Mouse (Mus musculus): ENCODE data around the gene Mxi1.

Mxi1 gene

DNA sequence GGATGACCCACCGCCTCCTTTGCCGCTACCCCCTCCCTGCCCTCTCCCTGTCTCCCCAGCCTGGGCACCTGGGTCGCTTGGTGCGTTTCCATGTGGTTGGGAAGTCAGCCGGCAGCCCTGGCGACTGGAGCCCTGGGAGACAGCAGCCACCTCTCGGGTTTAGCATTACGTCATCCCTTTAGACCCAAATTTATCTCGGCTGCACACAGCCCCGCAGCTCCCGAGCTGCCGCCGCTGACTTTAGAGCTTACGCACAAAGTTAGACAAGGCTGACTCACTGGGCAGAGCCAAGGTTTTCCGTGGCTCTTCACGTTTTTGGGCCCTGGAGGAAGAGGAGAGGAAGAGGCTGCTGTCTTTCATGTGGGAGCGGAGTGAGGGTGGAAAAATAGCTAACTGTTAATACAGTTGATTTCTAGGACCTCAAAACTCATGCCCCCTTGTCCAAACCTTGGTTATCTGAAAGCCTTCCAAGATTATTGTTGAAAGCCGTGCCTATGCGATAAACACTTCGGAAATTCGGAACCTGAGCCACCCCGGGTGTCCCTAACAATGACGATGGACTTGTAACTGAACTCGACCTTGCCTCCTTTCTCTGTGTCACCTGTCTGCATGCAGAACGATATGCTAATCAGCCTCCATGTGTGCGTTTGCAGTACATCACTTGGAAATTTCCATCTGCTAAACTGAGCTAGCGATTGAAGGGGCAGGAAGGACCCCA is 15.4 kb downstream of the Mxi1 start:
- DNase-seq = no peak

DNA sequence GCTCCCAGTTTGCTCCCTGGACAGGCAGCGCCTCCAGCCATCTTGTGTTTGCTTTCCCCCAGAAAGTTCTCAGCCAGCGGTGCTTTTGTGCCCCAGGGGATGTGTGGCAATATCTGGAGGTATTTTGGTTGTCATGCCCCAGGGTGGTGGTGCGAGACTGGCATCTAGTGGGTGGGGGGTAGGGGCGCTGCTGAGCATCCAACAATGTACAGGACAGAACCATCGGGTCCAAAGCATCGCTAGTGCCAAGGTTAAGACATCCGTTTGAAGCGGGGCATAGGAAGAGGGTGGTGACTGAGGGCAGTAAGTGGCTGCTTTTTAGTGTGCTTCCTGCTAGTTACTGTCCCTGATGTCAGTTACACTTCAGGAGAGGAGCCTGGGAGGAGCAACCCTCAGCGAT is 17.8 kb downstream of the Mxi1 start:
- no peak for DNase-seq

DNA sequence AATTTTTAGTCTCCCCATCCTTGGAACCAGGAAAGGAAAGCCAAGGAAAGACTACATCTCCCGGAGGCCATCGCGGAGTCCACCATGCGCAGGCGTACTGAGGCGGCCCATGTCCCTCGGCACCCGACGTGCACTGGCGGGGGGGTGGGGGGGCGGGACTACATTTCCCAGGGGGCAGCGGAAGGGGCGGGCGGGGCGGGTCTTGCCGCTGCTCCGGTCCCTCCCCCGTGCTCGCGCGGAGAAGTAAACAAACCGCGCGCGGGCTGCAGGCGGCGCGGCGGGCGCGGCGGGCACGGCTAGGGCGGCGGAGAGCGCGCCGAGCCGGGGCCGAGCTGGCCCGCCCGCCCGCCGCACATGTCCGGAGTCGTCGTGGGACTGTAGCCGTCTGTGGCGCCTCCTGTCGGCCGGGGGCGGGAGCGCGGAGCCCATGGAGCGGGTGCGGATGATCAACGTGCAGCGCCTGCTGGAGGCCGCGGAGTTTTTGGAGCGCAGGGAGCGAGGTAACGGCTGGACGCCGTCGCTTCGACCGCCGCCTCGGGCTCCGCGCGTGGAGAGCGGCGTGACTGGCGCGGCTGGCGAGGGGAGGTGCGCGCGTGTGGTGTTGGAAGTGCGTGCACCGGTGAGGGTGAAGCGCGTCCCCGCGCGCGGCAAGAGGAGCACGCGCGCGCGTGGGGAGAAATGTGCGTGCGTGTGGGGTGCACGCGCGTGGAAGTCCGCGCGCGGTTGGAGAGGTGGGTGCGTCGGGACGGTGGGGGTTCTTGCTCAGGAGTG is 19.1 kb downstream of the Mxi1 start:
- peak; percentile 91 to 94 for DNase-seq

DNA sequence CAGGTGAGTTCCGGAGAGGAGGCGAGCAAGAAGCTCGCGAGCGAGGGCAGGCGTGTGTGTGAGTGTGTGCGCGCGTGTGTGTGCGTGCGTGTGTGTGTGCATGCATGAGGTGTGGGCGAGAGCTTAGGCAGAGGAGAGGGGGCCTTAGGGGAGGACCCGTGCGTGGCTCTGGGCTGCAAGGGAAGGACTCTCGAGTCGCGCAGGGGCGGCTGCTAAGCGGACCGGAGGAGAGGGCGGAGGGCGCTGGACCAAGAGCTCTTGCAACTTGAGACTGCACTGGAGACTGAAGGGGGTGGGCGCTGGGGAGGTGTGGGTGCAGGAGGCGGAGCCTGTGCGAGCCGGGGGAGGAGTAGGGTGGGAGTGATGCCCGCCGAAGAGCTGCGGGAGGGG is 19.7 kb downstream of the Mxi1 start:
- peak; percentile 80 to 81 for DNase-seq

DNA sequence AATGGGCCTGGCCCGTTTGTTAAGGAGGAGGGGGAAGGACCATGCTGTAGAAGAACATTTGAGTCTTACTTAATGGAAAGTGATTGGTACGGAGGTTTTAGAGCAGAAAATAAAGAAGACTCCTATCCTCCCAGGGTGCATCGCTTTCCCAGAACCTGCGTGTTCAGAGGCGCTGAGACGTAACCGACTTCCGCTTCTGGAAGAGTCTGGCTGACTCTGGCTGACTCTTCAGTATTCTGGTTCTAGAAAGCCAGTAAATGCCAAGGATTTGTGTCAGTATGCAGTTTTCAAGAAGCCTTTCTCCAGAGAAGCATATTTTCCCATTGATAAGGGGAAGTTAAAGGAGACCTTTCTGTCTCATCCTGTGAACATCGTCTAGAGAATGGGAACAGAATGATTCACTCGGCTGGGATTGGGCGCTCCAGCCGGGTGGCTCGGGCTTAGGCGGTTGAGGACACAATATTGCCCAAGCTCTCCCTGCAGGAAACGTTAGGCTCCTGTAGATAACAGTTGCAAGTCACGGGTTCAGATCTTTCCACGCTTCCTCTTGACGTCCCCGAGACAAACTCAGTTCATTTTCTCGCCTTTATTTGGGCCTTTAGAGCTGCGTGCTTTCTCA is 21.7 kb downstream of the Mxi1 start:
- DNase-seq = peak in 1 of 2 experiments; percentile 47

DNA sequence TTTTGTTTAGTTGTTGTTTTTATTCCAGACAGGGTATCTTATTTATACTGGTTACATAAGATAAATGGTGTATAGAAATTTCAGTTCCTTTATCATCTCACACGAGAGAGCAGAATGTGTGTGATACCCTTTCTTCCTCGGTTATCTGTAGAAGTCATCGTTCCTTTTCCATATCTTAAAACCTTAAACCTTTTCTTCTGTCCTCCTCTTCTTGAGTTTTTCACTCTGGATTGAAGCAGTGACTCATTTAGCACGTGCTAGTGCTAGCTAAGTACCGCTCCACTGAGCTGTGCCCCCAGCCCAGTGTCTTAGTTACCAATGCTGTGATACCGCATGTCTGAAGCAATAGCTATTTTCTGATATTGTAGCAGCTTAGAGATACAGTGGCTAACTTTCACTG is 23.4 kb downstream of the Mxi1 start:
- no peak for DNase-seq

DNA sequence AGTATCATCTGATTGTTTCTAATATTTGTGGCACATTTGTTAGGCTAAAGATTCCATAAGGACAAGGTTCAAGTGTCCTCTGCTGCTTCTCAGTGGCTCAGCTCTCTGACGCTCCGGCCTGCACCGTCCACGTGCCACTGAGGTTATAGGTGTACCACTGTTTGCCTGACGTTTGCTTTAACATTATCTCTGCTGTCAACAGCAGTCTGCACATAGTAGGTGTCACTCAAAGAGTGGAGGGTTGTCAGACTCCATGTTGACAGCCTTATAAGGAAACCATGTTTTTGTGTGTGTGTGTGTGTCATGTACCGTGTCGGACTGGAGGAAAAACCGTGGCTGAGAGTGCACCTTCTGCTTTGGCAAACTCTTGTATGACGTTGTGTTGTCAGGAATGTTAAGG is 24.9 kb downstream of the Mxi1 start:
- DNase-seq = no peak

DNA sequence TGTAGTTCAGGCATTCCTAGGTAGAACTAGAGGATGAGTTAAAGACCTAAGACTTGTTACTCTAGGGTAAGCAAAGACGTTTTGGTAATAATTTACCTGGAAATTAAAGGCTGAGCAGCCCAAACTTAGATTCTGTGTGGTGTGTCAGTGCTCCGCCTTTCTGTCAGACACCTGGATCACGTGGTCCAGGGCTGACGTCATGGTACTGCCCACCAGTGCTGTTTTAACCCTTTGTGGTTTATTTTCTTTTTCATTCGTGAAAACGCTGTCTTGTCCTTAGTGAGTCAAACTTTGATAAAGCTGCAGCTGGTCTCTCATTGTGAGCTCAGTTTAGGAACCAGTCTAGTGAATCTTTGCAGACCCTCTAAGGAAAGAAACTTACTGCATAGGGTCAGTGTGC is 30.1 kb downstream of the Mxi1 start:
- DNase-seq = peak; percentile 71 to 84

DNA sequence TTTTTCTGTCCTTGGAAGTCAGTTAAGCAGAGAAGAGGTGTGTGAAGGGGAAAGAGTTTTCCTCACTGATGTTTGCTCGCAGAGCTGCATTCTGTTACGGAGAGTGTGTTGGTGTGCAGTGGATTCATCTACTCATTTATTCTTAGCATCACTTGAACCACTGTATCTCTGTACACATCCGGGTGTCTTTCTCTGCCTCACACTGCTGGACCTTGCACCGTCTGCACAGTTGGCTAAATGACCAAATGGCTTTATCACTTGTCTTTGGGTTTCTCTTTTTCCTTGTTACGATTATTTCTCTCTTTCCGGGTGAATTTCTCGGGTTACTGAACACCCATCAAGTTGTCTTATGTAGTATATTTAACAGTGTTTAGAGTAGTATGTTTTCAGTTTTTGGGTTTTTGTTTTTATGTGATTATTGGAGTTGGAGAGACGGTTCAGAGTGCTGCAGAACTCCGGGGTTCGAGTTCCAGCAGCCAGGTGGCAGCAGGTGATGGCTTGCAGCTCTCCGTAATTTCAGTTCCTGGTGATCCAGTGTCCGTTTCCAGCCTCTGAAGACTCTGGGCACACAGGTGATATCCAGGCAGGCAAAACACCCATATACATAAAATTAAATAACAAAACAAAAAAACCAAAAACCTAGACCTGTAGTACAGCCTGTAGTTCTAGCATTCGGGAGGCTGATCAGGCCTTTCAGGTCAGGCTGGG is 33.0 kb downstream of the Mxi1 start:
- DNase-seq = no peak

DNA sequence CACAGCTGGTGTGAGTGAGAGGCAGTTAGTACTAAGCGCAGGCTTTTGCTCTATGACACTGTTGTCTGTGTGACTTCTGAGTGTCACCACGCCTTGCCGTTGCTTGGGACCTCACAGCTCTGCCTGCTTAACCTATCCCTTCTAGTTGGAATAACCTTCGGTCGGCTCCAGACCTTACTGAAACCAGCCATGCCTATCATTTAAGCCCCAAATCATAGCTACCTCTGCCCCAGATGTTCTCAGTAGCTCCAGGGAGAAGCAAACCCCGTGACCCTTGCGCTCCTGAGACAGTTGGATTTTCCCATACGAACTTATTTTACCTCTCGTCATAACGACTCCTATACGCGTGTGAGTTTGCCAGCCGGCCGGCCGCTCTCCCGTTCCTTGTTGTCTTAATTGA is 33.7 kb downstream of the Mxi1 start:
- peak in 1 of 2 experiments; percentile 58 for DNase-seq

DNA sequence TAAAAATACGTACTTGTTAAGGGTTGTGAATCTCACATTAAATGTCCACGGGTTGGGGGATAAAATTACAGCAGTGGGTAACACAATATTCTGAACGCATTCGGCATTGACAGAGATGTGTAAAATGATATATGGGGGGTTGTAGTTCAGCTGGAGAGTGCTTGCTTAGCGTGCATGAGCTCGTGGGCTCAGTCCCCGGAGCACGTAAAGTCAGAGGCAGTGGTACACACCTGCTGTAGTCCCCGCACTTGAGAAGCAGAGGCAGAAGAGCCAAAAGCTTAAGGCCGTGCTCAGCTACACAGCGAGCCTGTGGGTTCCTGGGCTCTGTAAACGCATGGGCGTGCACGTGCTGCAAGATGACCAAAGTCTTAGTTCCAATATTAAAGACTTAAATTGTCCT is 35.4 kb downstream of the Mxi1 start:
- no peak for DNase-seq

DNA sequence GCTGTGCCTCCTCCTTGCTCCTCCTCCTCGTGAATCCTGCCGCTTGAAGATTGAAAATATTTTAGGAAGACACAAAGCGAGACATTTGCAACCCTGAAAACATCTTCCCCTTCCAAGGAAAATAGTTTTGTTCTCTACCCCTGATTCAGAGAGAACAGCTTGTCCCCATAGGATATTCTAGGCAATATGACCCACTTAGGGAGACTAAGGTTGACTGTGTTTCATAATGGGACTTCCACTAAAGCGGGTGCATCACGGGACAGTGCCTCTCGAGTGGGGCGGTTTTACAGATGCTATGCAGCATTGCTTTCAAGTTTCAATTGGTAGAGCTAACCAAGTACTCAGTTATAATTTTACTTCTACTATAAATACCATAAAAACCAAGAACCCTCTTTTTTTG is 43.5 kb downstream of the Mxi1 start:
- DNase-seq = no peak

DNA sequence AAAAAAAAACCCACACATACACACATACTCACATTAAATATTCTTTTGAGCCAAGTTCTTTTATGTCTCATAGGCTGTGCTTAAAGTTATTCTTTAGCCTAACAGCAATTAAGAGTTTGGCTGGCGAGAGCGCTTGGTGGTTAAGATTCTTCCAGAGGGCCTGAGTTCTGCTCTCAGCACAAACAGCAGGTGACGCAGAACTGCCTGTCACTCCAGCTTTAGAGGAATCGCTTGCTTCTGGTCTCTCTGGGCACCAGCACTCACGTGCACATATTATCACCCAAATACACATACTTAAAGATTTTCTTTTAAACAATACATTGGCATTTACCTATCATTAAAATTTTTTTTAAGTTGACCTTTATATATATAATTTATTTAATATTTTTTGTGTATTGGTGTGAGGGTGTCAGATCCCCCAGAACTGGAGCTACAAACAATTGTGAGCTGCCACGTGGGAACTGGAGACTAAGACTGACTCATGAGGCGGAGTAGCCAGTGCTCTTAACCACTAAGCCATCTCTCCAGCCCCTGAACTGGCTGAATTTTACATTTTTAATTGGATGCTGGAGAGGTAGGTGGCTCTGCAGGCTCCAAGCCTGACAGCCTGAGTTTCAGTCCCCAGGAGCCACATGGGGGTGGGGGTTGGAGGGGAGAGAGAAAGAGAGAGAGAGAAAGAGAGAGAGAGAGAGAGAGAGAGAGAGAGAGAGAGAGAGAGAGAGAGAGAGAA is 44.1 kb downstream of the Mxi1 start:
- DNase-seq = no peak

DNA sequence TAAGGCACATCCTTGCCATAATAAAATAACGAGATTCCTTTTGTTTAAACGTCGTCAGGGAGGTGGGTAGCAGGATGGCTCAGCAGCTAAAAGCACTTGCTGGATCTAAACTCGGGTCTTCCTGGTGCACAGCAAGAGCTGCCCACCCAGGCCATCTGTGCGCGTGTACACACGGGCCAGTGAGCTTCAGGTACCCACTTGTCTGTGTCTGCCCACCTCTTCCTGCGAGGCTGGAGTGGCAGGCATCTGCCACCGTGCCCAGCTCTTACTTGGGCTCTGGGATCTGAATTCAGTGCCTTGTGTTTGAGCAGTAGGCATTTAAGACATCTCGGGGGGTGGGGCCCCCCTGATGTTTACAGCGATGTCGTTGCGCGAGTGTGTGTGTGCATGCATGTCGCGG is 44.7 kb downstream of the Mxi1 start:
- no peak for DNase-seq

DNA sequence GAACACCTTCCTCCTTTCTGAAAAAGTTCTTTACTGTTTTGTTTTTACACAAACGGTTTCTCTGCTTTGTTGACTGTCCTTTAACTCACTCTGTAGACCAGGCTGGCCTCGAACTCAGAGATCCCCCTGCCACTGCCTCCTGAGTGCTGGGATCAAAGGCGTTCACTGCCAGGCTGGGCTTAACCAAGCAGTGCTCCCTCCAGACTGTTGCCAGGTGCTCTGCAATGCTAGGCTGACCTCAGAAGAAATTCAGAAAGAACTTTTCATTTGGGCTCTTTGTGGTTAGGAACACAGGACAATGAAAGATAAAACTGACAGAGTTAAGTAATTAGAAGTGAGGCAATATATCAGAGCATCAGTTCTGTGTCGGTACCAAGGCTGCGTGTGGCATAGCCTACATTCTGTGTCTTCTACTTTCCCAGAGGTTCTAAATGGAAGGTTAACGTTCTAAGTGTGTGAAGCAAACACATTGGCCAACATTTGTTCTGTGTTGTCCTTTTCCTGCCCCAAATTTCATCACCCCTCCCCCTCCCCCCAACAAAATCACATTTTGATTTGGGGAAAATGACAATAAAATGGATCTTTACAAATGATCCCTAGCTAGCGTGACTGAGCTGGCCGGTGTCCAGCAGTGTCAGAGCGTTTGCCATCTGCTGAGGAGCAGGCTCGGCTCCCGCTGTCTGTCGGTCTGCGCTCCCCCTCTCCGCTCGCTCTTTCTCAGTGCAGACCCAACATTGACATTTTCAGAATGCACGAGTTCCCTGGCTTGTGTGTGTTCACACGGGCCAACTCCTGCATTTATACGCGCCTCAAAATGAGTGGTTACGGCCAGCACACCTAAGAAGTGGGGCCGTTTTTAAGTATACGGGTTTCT is 49.1 kb downstream of the Mxi1 start:
- peak in 1 of 2 experiments; percentile 71 for DNase-seq

DNA sequence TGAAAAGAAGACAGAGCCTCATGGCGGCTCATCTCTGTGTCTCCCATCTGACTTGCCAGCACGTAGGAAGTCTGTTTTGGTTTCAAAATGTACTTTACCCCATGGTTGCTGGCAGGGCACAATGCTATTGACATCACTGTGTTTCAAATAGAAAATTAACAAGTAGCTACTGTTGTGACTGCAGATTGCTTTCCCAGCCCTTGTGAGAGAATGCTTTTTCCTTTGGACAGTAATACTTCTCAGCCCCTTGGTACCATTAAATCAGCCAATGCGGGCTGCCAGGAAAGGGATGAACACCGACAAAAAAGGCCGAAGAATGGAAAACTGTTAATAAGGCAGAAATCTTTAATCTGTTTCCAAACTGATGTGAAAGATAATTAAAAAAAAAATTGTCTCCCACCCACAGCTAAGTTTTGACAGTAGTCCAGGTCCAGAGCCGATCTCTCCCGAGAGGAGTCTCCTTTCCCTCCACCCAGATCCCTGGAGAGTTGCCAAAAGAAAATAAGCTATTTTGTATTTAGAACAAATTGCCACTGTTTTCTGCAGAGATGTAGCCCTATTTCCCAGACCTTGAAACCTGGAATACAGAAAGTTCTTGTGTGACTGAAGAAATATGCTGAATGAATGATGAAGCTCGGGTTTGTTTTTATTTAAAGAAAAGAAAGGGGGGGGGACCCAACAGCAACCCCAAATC is 50.1 kb downstream of the Mxi1 start:
- DNase-seq = peak; percentile 64 to 69

DNA sequence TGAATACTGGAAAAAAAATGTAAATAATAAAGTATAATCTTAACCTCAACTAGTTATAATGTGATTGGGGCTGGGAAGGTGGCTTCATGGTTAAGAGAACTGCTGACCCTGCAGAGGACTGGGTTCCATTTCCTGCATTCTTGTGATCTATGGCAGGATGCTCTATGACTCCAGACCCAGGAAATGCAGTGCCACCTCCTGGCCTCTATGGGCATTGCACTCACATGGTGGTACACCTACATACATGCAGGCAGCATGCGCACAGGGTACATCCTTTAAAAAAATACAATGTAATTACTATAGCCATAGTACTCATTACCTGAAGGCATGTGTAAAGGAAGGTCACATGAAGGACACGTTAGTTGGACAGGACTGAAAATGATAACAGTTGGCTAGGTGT is 52.6 kb downstream of the Mxi1 start:
- DNase-seq = no peak

DNA sequence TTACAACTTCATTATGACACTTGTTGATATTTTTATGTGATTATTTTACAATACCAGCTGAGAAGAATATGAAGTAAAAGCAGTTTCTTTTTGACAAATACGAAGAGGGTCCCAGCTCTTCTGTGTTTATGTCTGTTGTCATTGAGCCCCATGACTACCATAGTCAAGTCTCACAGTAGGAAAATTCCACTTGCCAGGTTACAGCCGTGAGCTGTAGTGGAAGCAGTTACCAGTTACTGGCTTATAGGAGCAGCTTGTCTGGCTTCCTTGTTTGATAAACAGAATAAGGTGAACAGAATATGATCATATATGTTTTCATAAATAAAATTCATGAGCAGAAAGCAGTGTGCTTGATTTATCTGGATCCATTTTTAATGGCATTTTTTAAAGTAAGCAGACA is 54.2 kb downstream of the Mxi1 start:
- no peak for DNase-seq

DNA sequence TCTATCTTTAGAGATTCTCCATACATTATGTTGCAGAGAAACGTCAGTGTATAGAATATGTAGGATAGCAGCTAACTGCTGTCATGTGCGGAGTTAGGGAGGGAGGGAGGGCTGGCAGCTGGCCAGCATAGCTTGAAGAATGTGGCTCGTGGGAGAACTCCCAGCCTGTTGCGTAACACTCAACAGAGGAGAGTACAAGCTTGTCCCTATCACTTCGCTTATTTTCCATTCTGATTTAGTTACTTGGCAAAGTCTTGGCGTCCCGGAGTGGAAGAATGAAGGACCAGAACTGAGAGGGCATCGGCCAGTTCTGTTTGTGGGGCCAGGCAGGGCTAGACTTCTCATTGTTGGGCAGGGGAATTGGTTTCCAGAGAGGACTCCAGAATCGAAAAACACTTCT is 54.6 kb downstream of the Mxi1 start:
- DNase-seq = peak; percentile 70 to 84

DNA sequence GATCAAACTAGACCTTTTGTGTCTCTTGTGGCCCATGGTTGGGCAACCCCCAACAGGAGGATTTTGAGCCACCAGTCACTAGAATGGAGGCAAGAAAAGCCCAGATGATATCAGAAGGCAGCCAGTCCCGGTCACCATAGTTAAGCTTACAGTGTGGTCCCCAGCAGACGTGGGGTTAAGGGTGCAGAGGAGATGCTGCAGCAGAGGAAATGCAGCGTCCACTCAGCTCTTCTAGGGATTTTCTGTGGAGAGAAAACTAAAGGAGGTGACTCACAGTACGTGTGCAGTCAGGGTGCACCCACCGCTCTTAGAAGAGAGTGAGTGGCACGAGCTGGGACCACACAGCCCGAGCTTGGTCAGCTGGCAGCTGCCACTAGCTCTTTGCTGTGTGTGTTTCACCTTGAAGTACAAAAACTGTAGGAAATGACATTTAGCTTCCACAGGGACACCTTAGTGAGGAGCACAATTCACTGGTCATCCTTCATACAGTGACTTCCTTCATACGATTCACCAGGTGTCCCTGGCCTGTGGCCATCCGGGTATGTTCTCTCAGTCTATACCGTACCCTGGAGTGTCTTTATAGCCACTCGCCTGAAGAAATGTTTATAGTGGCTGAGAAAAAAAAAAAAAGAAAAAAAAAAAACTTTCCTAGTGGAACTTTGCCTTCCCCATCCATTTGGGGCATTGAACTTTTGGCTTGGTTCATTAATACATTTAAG is 55.9 kb downstream of the Mxi1 start:
- DNase-seq = no peak

Data from kidney, adult 8-10 months (tissue).